Mouse (Mus musculus) intestine, embryonic 14.5 days (tissue): ENCODE measurements at regions not wholly inside any gene's neighbourhood (a gene's known extent, or its start where the extent isn't known, plus 50 kb on each side); places are given as distances from the start of the nearest gene placed in this dataset.

ENCODE experiments used
- ATAC-seq: fragments of 200-750 bp; cut with Nextera tagmentation; replicated peaks from 2 replicates; pipeline ENCODE4 v1.8.0; 2017; ENCODE audit warnings: low read depth, moderate number of reproducible peaks, moderate TSS enrichment, moderate library complexity; ENCODE audit not compliant: low FRiP score, low TSS enrichment
- DNase-seq: peaks from one replicate; pipeline ENCODE4 v3.0.0-alpha.2; 2018; ENCODE audit warnings: low spot score
- H3K27ac ChIP-seq: fragments of 300-500 bp; sonication (generic); 2 replicates; pipeline ENCODE4 v1.5.1; 2014; ENCODE audit warnings: low read depth, mild to moderate bottlenecking, control low read depth
- H3K27me3 ChIP-seq: fragments of 300-500 bp; sonication (generic); replicated peaks from 2 replicates; pipeline ENCODE4 v1.6.1; 2014; ENCODE audit warnings: low read length, control low read depth; ENCODE audit not compliant: control insufficient read depth, insufficient read depth
- H3K36me3 ChIP-seq: fragments of 300-500 bp; sonication (generic); 2 replicates; pipeline ENCODE4 v1.6.1; 2014; ENCODE audit warnings: low read length, control low read depth; ENCODE audit not compliant: control insufficient read depth, insufficient read depth
- H3K4me1 ChIP-seq: fragments of 300-500 bp; sonication (generic); replicated peaks from 2 replicates; pipeline ENCODE4 v1.6.1; 2014; ENCODE audit warnings: low read length, control low read depth, mixed read lengths; ENCODE audit not compliant: control insufficient read depth, insufficient read depth
- H3K4me2 ChIP-seq: fragments of 300-500 bp; sonication (generic); 2 replicates; pipeline ENCODE4 v1.6.1; 2014; ENCODE audit warnings: low read length
- H3K4me3 ChIP-seq: fragments of 300-500 bp; sonication (generic); 2 replicates; pipeline ENCODE4 v1.5.1; 2014; ENCODE audit warnings: low read depth, low read length, control low read depth, mixed read lengths
- H3K9ac ChIP-seq: fragments of 300-500 bp; sonication (generic); 2 replicates; pipeline ENCODE4 v1.6.1; 2014; ENCODE audit warnings: mild to moderate bottlenecking, low read length
- H3K9me3 ChIP-seq: fragments of 300-500 bp; sonication (generic); 2 replicates; pipeline ENCODE4 v1.6.1; 2016; ENCODE audit warnings: low read length, control low read depth; ENCODE audit not compliant: control insufficient read depth
- WGBS: fragments of 180-500 bp; shearing (Covaris S2); extraction: QIAGEN DNeasy Blood & Tissue Kit; methylation state at CpG from one replicate; pipeline ENCODE4 v1.1.7; 2014; 5-methylcytosine and 5-hydroxymethylcytosine counted together

GRCm38 (mm10) chr6:93623541-93623940 is 660.2 kb downstream of the Magi1 start:
- WGBS = 20% methylated on average over 5 of the region's 5 CpGs
- Histone ChIP-seq H3K9me3 (no peaks in the 10 kb centered on the region), H3K27me3 (no peaks in the 10 kb centered on the region), H3K4me2 (no peak overlapping the region), H3K4me1 (peaks cover 5% of the 10 kb centered on the region; the same call in 1 of the 2 replicates), H3K36me3 (no peaks in the 10 kb centered on the region), H3K27ac (no peak overlapping the region), H3K4me3 (no peak overlapping the region), H3K9ac (no peak overlapping the region)
- no peak for ATAC-seq
- no peak for DNase-seq

DNA sequence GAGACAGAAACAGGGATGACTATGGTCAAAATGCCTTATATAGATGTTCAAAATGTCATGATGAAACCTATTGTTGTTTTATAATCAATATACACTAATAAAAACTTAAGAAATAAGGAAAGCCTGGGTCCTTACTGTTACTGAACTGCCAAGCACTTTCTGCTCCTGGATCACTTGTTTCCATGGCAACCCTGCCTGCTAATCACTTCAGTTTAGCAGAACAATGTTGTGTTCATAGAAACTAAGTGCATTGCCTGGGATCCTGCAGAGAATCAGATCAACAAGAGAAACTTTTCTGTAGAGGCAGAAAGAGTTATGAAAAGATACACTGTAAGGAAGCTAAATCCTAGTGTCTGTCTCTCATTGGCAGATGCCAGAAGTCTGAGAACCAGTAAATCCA is 666.8 kb downstream of the Magi1 start:
- Histone ChIP-seq H3K27ac (no peak overlapping the region), H3K4me2 (no peak overlapping the region), H3K4me1 (no peaks in the 10 kb centered on the region), H3K36me3 (no peaks in the 10 kb centered on the region), H3K9me3 (no peaks in the 10 kb centered on the region), H3K27me3 (no peaks in the 10 kb centered on the region), H3K4me3 (no peak overlapping the region), H3K9ac (no peak overlapping the region)
- ATAC-seq = no peak
- DNase-seq = no peak

GRCm38 (mm10) chr6:93600376-93600775 is 657.1 kb upstream of the Adamts9 start:
- DNase-seq = no peak
- no peak for ATAC-seq
- H3K9me3 ChIP-seq = no peaks in the 10 kb centered on the region
- H3K9ac ChIP-seq = no peak overlapping the region
- 91% methylated on average over 2 of the region's 2 CpGs for WGBS
- H3K4me1 ChIP-seq = no peaks in the 10 kb centered on the region
- H3K36me3 ChIP-seq = no peaks in the 10 kb centered on the region
- H3K27me3 ChIP-seq = no peaks in the 10 kb centered on the region
- no peak overlapping the region for H3K4me3 ChIP-seq
- no peak overlapping the region for H3K27ac ChIP-seq
- H3K4me2 ChIP-seq = no peak overlapping the region

GRCm38 (mm10) chr6:93599371-93599770 is 656.1 kb upstream of the Adamts9 start:
- DNase-seq (no peak), ATAC-seq (no peak)
- Histone ChIP-seq H3K36me3 (no peaks in the 10 kb centered on the region), H3K9me3 (peaks cover 6% of the 10 kb centered on the region; the same call in 1 of the 2 replicates), H3K4me2 (no peak overlapping the region), H3K9ac (no peak overlapping the region), H3K27ac (no peak overlapping the region), H3K4me3 (no peak overlapping the region), H3K27me3 (no peaks in the 10 kb centered on the region), H3K4me1 (no peaks in the 10 kb centered on the region)
- WGBS = 40% methylated on average over 3 of the region's 3 CpGs

DNA sequence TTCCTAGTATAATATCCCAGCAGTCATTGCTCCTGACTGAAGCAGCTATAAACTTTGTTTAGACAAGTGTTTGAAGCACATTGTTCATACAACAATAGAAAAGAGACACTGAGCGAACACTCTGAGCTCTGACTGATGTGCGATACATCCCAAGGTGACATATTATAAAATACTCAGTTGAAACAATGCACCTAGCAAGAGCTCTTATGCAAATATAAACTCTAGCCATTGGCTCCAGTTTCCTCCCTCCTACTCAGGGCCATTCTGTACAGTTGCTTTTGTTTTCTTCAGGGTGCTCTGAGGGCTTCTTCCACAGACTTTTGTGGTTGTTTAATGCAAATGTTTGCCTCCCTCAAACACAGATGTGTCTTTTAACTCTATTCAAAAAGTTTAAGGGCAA is 646.6 kb upstream of the Adamts9 start:
- no peak overlapping the region for H3K4me3 ChIP-seq
- H3K27ac ChIP-seq = no peak overlapping the region
- no peaks in the 10 kb centered on the region for H3K36me3 ChIP-seq
- H3K9ac ChIP-seq = no peak overlapping the region
- H3K4me1 ChIP-seq = no peaks in the 10 kb centered on the region
- H3K27me3 ChIP-seq = no peaks in the 10 kb centered on the region
- no peak for DNase-seq
- H3K9me3 ChIP-seq = peaks cover 3% of the 10 kb centered on the region; the same call in 1 of the 2 replicates
- no peak overlapping the region for H3K4me2 ChIP-seq
- WGBS = 83% methylated on average over 2 of the region's 2 CpGs
- ATAC-seq = no peak

DNA sequence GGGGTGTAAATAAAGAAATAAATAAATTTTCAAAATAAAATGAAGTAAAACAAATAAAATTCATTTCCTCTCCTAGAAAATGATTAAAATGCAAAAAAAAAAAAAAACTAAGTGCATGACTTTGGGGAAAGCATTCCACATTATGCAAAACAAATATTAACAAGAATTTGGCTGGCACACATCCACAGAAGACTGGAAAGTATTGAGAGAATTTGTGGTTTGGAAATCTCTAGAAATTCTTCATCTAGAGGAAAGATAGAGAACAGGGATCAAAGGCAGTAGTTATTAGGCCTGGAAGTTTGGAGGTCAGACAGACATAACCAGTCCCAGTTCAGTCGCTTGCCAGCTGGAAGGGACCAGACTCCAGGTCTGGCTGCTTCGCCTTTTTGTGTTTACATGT is 643.6 kb upstream of the Adamts9 start:
- whole genome bisulfite sequencing = 81% methylated on average over 2 of the region's 2 CpGs

GRCm38 (mm10) chr6:93581141-93581540 is 637.8 kb upstream of the Adamts9 start:
- 79% methylated on average over 7 of the region's 7 CpGs for WGBS
- ATAC-seq = no peak

More for the DNA sequence above, 643.6 kb upstream of the Adamts9 start:
- Histone ChIP-seq H3K9me3 (no peaks in the 10 kb centered on the region), H3K27me3 (no peaks in the 10 kb centered on the region), H3K27ac (no peak overlapping the region), H3K36me3 (no peaks in the 10 kb centered on the region), H3K9ac (no peak overlapping the region), H3K4me1 (no peaks in the 10 kb centered on the region), H3K4me3 (no peak overlapping the region), H3K4me2 (no peak overlapping the region)
- ATAC-seq (no peak), DNase-seq (no peak)

DNA sequence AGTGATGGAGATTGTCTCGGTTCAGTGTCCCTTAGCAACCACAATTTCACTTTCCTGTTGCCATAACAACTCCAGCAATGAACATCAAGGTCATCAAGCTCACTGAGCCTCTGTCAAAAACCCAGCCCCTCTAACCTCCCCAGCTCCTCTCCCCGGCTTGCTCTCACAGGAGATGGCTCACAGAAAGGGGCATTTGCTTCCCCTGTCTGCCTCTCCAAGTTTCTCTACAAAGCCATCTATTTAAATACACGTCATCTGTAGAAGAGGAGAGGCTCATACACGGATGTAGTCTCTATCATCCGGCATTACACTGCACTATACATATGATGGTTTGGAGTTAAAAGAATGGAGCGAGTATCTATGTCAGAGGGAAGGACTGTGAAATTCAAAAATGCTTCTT is 637.4 kb upstream of the Adamts9 start:
- Histone ChIP-seq H3K4me2 (no peak overlapping the region), H3K4me1 (no peaks in the 10 kb centered on the region), H3K9ac (no peak overlapping the region), H3K9me3 (no peaks in the 10 kb centered on the region), H3K27ac (no peak overlapping the region), H3K36me3 (no peaks in the 10 kb centered on the region), H3K4me3 (no peak overlapping the region), H3K27me3 (no peaks in the 10 kb centered on the region)
- WGBS = 73% methylated on average over 6 of the region's 6 CpGs
- ATAC-seq (no peak), DNase-seq (no peak)

More at GRCm38 (mm10) chr6:93581141-93581540, 637.8 kb upstream of the Adamts9 start:
- Histone ChIP-seq H3K4me2 (no peak overlapping the region), H3K4me1 (no peaks in the 10 kb centered on the region), H3K27me3 (no peaks in the 10 kb centered on the region), H3K9ac (no peak overlapping the region), H3K4me3 (no peak overlapping the region), H3K36me3 (no peaks in the 10 kb centered on the region), H3K9me3 (no peaks in the 10 kb centered on the region), H3K27ac (no peak overlapping the region)
- no peak for DNase-seq

GRCm38 (mm10) chr6:93575249-93575648 is 632.0 kb upstream of the Adamts9 start:
- no peak overlapping the region for H3K27ac ChIP-seq
- WGBS = 89% methylated on average over 6 of the region's 6 CpGs
- no peak overlapping the region for H3K4me3 ChIP-seq
- no peaks in the 10 kb centered on the region for H3K4me1 ChIP-seq
- no peak overlapping the region for H3K9ac ChIP-seq
- no peaks in the 10 kb centered on the region for H3K36me3 ChIP-seq
- ATAC-seq = no peak
- H3K4me2 ChIP-seq = no peak overlapping the region
- no peak for DNase-seq
- no peaks in the 10 kb centered on the region for H3K27me3 ChIP-seq
- no peaks in the 10 kb centered on the region for H3K9me3 ChIP-seq
